Mouse (Mus musculus) embryonic facial prominence, embryonic 14.5 days (tissue): Measurements from ENCODE around the gene Dact2. TPM values are rescaled to one million over a fixed set of nuclear protein-coding genes. Genes with fewer than 3 reads are reported as not detected.
A peak's percentile ranks its signal among the peaks of the same experiment; 100 is the strongest.

ENCODE experiments used
- ATAC-seq: fragments of 200-750 bp; cut with Nextera tagmentation; 2 replicates; pipeline ENCODE4 v1.8.0; 2017; ENCODE audit warnings: low read depth, moderate number of reproducible peaks, moderate TSS enrichment
- DNase-seq: peaks from one replicate; pipeline ENCODE4 v3.0.0-alpha.2; 2015; ENCODE audit warnings: low spot score
- H3K27ac ChIP-seq: fragments of 300-500 bp; sonication (generic); replicated peaks from 2 replicates; pipeline ENCODE4 v1.5.1; 2014; ENCODE audit warnings: low read depth, mild to moderate bottlenecking, low read length, moderate library complexity
- H3K27me3 ChIP-seq: fragments of 300-500 bp; sonication (generic); replicated peaks from 2 replicates; pipeline ENCODE4 v1.6.1; 2014; ENCODE audit warnings: low read length; ENCODE audit not compliant: control insufficient read depth, insufficient read depth
- H3K36me3 ChIP-seq: fragments of 300-500 bp; sonication (generic); 2 replicates; pipeline ENCODE4 v1.6.1; 2014; ENCODE audit warnings: low read length, mixed read lengths; ENCODE audit not compliant: control insufficient read depth, insufficient read depth
- H3K4me1 ChIP-seq: fragments of 300-500 bp; sonication (generic); 2 replicates; pipeline ENCODE4 v1.6.1; 2014; ENCODE audit warnings: antibody characterized with exemption, low read length; ENCODE audit not compliant: control insufficient read depth, insufficient read depth
- H3K4me2 ChIP-seq: fragments of 300-500 bp; sonication (generic); 2 replicates; pipeline ENCODE4 v1.6.1; 2014; ENCODE audit warnings: low read depth, mild to moderate bottlenecking, low read length, moderate library complexity, mixed read lengths
- H3K4me3 ChIP-seq: fragments of 300-500 bp; sonication (generic); 2 replicates; pipeline ENCODE4 v1.5.1; 2014; ENCODE audit warnings: low read depth, mild to moderate bottlenecking, low read length
- H3K9ac ChIP-seq: fragments of 300-500 bp; sonication (generic); 2 replicates; pipeline ENCODE4 v1.6.1; 2014; ENCODE audit warnings: low read depth, mild to moderate bottlenecking, low read length, moderate library complexity, mixed read lengths
- H3K9me3 ChIP-seq: fragments of 300-500 bp; sonication (generic); 2 replicates; pipeline ENCODE4 v1.6.1; 2016; ENCODE audit warnings: low read length; ENCODE audit not compliant: control insufficient read depth
- WGBS: fragments of 180-500 bp; shearing (Covaris S2); extraction: QIAGEN DNeasy Blood & Tissue Kit; methylation state at CpG from one replicate; pipeline ENCODE4 v1.1.7; 2014; 5-methylcytosine and 5-hydroxymethylcytosine counted together
- polyA plus RNA-seq: library from polyadenylated mRNA; unstranded; fragments of >200 nt; fragmentation: Nextera tagmentation; extraction: Ambion mirVana; gene quantifications from 2 replicates; pipeline ENCODE4 v1.2.1, GENCODE M21; 2014

The Dact2 gene
- 3.4 and 4.4 TPM in 2 replicates for polyA plus RNA-seq

GRCm38 (mm10) chr17:14204061-14204460 lies at the start of gene Dact2:
TSS of gene Dact2 (minus strand) at chr17:14204304.
- Histone ChIP-seq H3K4me1 (peaks cover 28% of the 10 kb centered on the region), H3K36me3 (no peaks in the 10 kb centered on the region), H3K9ac (peak within 1 kb of the TSS; percentile 79), H3K27ac (no peak within 1 kb of the TSS), H3K4me2 (peak within 1 kb of the TSS; percentile 93), H3K4me3 (peak within 1 kb of the TSS; percentile 69), H3K9me3 (no peaks in the 10 kb centered on the region), H3K27me3 (peaks cover 45% of the 10 kb centered on the region)
- 41% methylated on average over 13 of the region's 13 CpGs for WGBS
- ATAC-seq (peak; percentile 37; the same call in 1 of the 2 replicates), DNase-seq (peak; percentile 65)

- DNase-seq (peak; percentile 71), ATAC-seq (no peak; the same call in 1 of the 2 replicates)
- H3K9ac ChIP-seq, result no peak overlapping the region
- H3K36me3 ChIP-seq, result no peaks in the 10 kb centered on the region
- peaks cover 7% of the 10 kb centered on the region; the same call in 1 of the 2 replicates for H3K4me1 ChIP-seq
- H3K4me2 ChIP-seq, result no peak overlapping the region
- H3K4me3 ChIP-seq, result no peak overlapping the region
- H3K27me3 ChIP-seq, result no peaks in the 10 kb centered on the region
- WGBS, result 52% methylated on average over 7 of the region's 7 CpGs
- no peak overlapping the region for H3K27ac ChIP-seq
- H3K9me3 ChIP-seq, result no peaks in the 10 kb centered on the region
Measured at GRCm38 (mm10) chr17:14252456-14252855, 48.4 kb upstream of the Dact2 start.

GRCm38 (mm10) chr17:14250401-14250800 lies 46.3 kb upstream of the Dact2 start:
- Histone ChIP-seq H3K9me3 (no peaks in the 10 kb centered on the region), H3K4me3 (no peak overlapping the region), H3K4me1 (peaks cover 7% of the 10 kb centered on the region; the same call in 1 of the 2 replicates), H3K4me2 (no peak overlapping the region), H3K9ac (no peak overlapping the region), H3K27me3 (no peaks in the 10 kb centered on the region), H3K36me3 (no peaks in the 10 kb centered on the region), H3K27ac (no peak overlapping the region)
- 58% methylated on average over 8 of the region's 8 CpGs for WGBS
- ATAC-seq, result no peak
- DNase-seq, result no peak

GRCm38 (mm10) chr17:14249595-14249994 lies 45.5 kb upstream of the Dact2 start:
- no peak overlapping the region for H3K27ac ChIP-seq
- H3K4me2 ChIP-seq, result no peak overlapping the region
- no peaks in the 10 kb centered on the region for H3K9me3 ChIP-seq
- H3K4me1 ChIP-seq, result peaks cover 7% of the 10 kb centered on the region; the same call in 1 of the 2 replicates
- H3K27me3 ChIP-seq, result no peaks in the 10 kb centered on the region
- ATAC-seq (no peak), DNase-seq (no peak)
- H3K4me3 ChIP-seq, result no peak overlapping the region
- H3K9ac ChIP-seq, result no peak overlapping the region
- 63% methylated on average over 4 of the region's 4 CpGs for WGBS
- no peaks in the 10 kb centered on the region for H3K36me3 ChIP-seq

GRCm38 (mm10) chr17:14247931-14248330 lies 43.8 kb upstream of the Dact2 start:
- peaks cover 4% of the 10 kb centered on the region; the same call in 1 of the 2 replicates for H3K4me1 ChIP-seq
- H3K9ac ChIP-seq, result no peak overlapping the region
- H3K27ac ChIP-seq, result no peak overlapping the region
- H3K4me2 ChIP-seq, result no peak overlapping the region
- 90% methylated on average over 8 of the region's 8 CpGs for WGBS
- no peaks in the 10 kb centered on the region for H3K27me3 ChIP-seq
- no peak overlapping the region for H3K4me3 ChIP-seq
- H3K9me3 ChIP-seq, result no peaks in the 10 kb centered on the region
- H3K36me3 ChIP-seq, result no peaks in the 10 kb centered on the region
- ATAC-seq (no peak), DNase-seq (no peak)

GRCm38 (mm10) chr17:14246266-14246665 lies 42.2 kb upstream of the Dact2 start:
- H3K4me3 ChIP-seq, result no peak overlapping the region
- H3K4me2 ChIP-seq, result no peak overlapping the region
- ATAC-seq, result no peak
- no peak overlapping the region for H3K27ac ChIP-seq
- H3K9ac ChIP-seq, result no peak overlapping the region
- DNase-seq, result no peak
- H3K9me3 ChIP-seq, result no peaks in the 10 kb centered on the region
- H3K27me3 ChIP-seq, result no peaks in the 10 kb centered on the region
- H3K36me3 ChIP-seq, result no peaks in the 10 kb centered on the region
- WGBS, result 81% methylated on average over 2 of the region's 2 CpGs
- peaks cover 4% of the 10 kb centered on the region; the same call in 1 of the 2 replicates for H3K4me1 ChIP-seq

- H3K27me3 ChIP-seq, result no peaks in the 10 kb centered on the region
- DNase-seq, result no peak
- no peaks in the 10 kb centered on the region for H3K9me3 ChIP-seq
- WGBS, result 62% methylated on average over 11 of the region's 11 CpGs
- no peaks in the 10 kb centered on the region for H3K4me1 ChIP-seq
- no peaks in the 10 kb centered on the region for H3K36me3 ChIP-seq
- H3K4me2 ChIP-seq, result no peak overlapping the region
- peak overlapping the region; percentile 65 for H3K27ac ChIP-seq
- H3K9ac ChIP-seq, result no peak overlapping the region
- no peak overlapping the region for H3K4me3 ChIP-seq
- ATAC-seq, result 0 out of 2 replicates have a peak, but pooled peaks have one; percentile 30
Measured at GRCm38 (mm10) chr17:14244195-14244965, 40.3 kb upstream of the Dact2 start.

- WGBS, result 84% methylated on average over 8 of the region's 8 CpGs
- no peaks in the 10 kb centered on the region for H3K4me1 ChIP-seq
- ATAC-seq (no peak), DNase-seq (no peak)
- H3K9me3 ChIP-seq, result no peaks in the 10 kb centered on the region
- no peak overlapping the region for H3K4me2 ChIP-seq
- no peaks in the 10 kb centered on the region for H3K36me3 ChIP-seq
- H3K27me3 ChIP-seq, result 0 out of 2 replicates have a peak, but pooled peaks cover 3% of the 10 kb centered on the region
- no peak overlapping the region for H3K4me3 ChIP-seq
- H3K27ac ChIP-seq, result no peak overlapping the region
- no peak overlapping the region for H3K9ac ChIP-seq
Measured at GRCm38 (mm10) chr17:14242634-14243033, 38.5 kb upstream of the Dact2 start.
